Mouse (Mus musculus) cerebellum, postnatal 25 days (tissue): ENCODE data around the gene Gsta3.

ENCODE experiments used
- DNase-seq, 2 experiments: peaks; one replicate each; pipeline ENCODE4 v3.0.0; 2021; ENCODE audit warnings: mixed read lengths in 2 of 2

Gsta3 gene

GRCm38 (mm10) chr1:21304174-21304573 lies 63.8 kb downstream of the Gsta3 start:
- DNase-seq, result no peak

- DNase-seq, result no peak
These were observed 64.3 kb downstream of the Gsta3 start for GRCm38 (mm10) chr1:21304646-21305045.

- no peak for DNase-seq
These were observed 65.1 kb downstream of the Gsta3 start for GRCm38 (mm10) chr1:21305443-21305842.

GRCm38 (mm10) chr1:21314336-21314735 lies 73.9 kb downstream of the Gsta3 start:
- no peak for DNase-seq
